Mouse (Mus musculus): Measurements from ENCODE around the gene Glg1. TPM values are rescaled to one million over a fixed set of nuclear protein-coding genes. Genes with fewer than 3 reads are reported as not detected.
"Not testable (repeated sequence)": the region's sequence is repeated elsewhere in the genome, so short reads cannot be mapped to it uniquely, and the experiment has no call there.

Gene Glg1
- polyA plus RNA-seq, 1 experiment from 2014 or later = 78.0 TPM

- not testable (repeated sequence) for H3K27me3 ChIP-seq; H3K4me3 ChIP-seq (replicated peaks); H3K9me3 ChIP-seq (replicated peaks); H3K9ac ChIP-seq; H3K36me3 ChIP-seq; ATAC-seq (replicated peaks; ENCODE audit: low FRiP score); H3K4me1 ChIP-seq; H3K27ac ChIP-seq; H3K4me2 ChIP-seq
- WGBS = 93% methylated on average over 1 of the region's 1 CpGs
Measured at GRCm38 (mm10) chr8:111246864-111247263, 12.2 kb downstream of the Glg1 start.

GRCm38 (mm10) chr8:111246287-111246830, 12.7 kb downstream of the Glg1 start:
- H3K36me3 ChIP-seq = no peaks in the 10 kb centered on the region
- no peak overlapping the region for H3K9ac ChIP-seq
- no peak for ATAC-seq (replicated peaks; ENCODE audit: low FRiP score)
- H3K4me1 ChIP-seq = peaks cover 8% of the 10 kb centered on the region; the same call in 1 of the 2 replicates
- no peak overlapping the region for H3K4me3 ChIP-seq (replicated peaks)
- whole genome bisulfite sequencing = 69% methylated on average over 4 of the region's 4 CpGs
- no peaks in the 10 kb centered on the region for H3K9me3 ChIP-seq (replicated peaks)
- no peak overlapping the region for H3K4me2 ChIP-seq
- no peaks in the 10 kb centered on the region for H3K27me3 ChIP-seq
- no peak overlapping the region for H3K27ac ChIP-seq

- no peaks in the 10 kb centered on the region for H3K9me3 ChIP-seq (replicated peaks)
- H3K9ac ChIP-seq = no peak overlapping the region
- no peaks in the 10 kb centered on the region for H3K4me1 ChIP-seq
- no peaks in the 10 kb centered on the region for H3K36me3 ChIP-seq
- H3K27me3 ChIP-seq = no peaks in the 10 kb centered on the region
- WGBS = 85% methylated on average over 3 of the region's 3 CpGs
- no peak overlapping the region for H3K4me3 ChIP-seq (replicated peaks)
- no peak overlapping the region for H3K27ac ChIP-seq
- no peak overlapping the region for H3K4me2 ChIP-seq
- ATAC-seq (replicated peaks; ENCODE audit: low FRiP score) = no peak
Measured at GRCm38 (mm10) chr8:111237301-111237700, 21.7 kb downstream of the Glg1 start.

GRCm38 (mm10) chr8:111233730-111234129, 25.3 kb downstream of the Glg1 start:
- WGBS = 94% methylated on average over 2 of the region's 2 CpGs
- no peak overlapping the region for H3K27ac ChIP-seq
- H3K27me3 ChIP-seq = no peaks in the 10 kb centered on the region
- no peaks in the 10 kb centered on the region for H3K9me3 ChIP-seq (replicated peaks)
- no peak for ATAC-seq (replicated peaks; ENCODE audit: low FRiP score)
- H3K36me3 ChIP-seq = no peaks in the 10 kb centered on the region
- H3K4me1 ChIP-seq = no peaks in the 10 kb centered on the region
- no peak overlapping the region for H3K4me2 ChIP-seq
- H3K4me3 ChIP-seq (replicated peaks) = no peak overlapping the region
- H3K9ac ChIP-seq = no peak overlapping the region

- WGBS = 60% methylated on average over 5 of the region's 5 CpGs
- ATAC-seq (replicated peaks; ENCODE audit: low FRiP score) = no peak
- Histone ChIP-seq H3K9ac (no peak overlapping the region), H3K4me2 (no peak overlapping the region), H3K4me3 (replicated peaks) (no peak overlapping the region), H3K9me3 (replicated peaks) (no peaks in the 10 kb centered on the region), H3K4me1 (no peaks in the 10 kb centered on the region), H3K27ac (no peak overlapping the region), H3K36me3 (no peaks in the 10 kb centered on the region), H3K27me3 (no peaks in the 10 kb centered on the region)
Measured at GRCm38 (mm10) chr8:111224153-111224552, 34.9 kb downstream of the Glg1 start.

GRCm38 (mm10) chr8:111218107-111218506, 40.9 kb downstream of the Glg1 start:
- no peaks in the 10 kb centered on the region for H3K36me3 ChIP-seq
- H3K9ac ChIP-seq = no peak overlapping the region
- H3K27me3 ChIP-seq = no peaks in the 10 kb centered on the region
- no peak overlapping the region for H3K4me3 ChIP-seq (replicated peaks)
- WGBS = 73% methylated on average over 3 of the region's 3 CpGs
- no peak for ATAC-seq (replicated peaks; ENCODE audit: low FRiP score)
- H3K27ac ChIP-seq = no peak overlapping the region
- no peak overlapping the region for H3K4me2 ChIP-seq
- no peaks in the 10 kb centered on the region for H3K4me1 ChIP-seq
- no peaks in the 10 kb centered on the region for H3K9me3 ChIP-seq (replicated peaks)

- H3K27me3 ChIP-seq = no peaks in the 10 kb centered on the region
- WGBS = 86% methylated on average over 5 of the region's 5 CpGs
- H3K4me2 ChIP-seq = no peak overlapping the region
- no peak overlapping the region for H3K27ac ChIP-seq
- H3K4me1 ChIP-seq = 0 out of 2 replicates have a peak, but pooled peaks cover 2% of the 10 kb centered on the region
- ATAC-seq (replicated peaks; ENCODE audit: low FRiP score) = no peak
- H3K9me3 ChIP-seq (replicated peaks) = no peaks in the 10 kb centered on the region
- no peak overlapping the region for H3K9ac ChIP-seq
- H3K4me3 ChIP-seq (replicated peaks) = no peak overlapping the region
- no peaks in the 10 kb centered on the region for H3K36me3 ChIP-seq
Measured at GRCm38 (mm10) chr8:111213406-111213805, 45.6 kb downstream of the Glg1 start.

- no peaks in the 10 kb centered on the region for H3K36me3 ChIP-seq
- H3K27ac ChIP-seq = no peak overlapping the region
- H3K4me2 ChIP-seq = no peak overlapping the region
- ATAC-seq (replicated peaks; ENCODE audit: low FRiP score) = no peak
- 87% methylated on average over 2 of the region's 2 CpGs for WGBS
- H3K4me3 ChIP-seq (replicated peaks) = no peak overlapping the region
- peaks cover 7% of the 10 kb centered on the region; the same call in 1 of the 2 replicates for H3K4me1 ChIP-seq
- no peaks in the 10 kb centered on the region for H3K9me3 ChIP-seq (replicated peaks)
- no peaks in the 10 kb centered on the region for H3K27me3 ChIP-seq
- no peak overlapping the region for H3K9ac ChIP-seq
Measured at GRCm38 (mm10) chr8:111211180-111211579, 47.8 kb downstream of the Glg1 start.

GRCm38 (mm10) chr8:111209874-111210273, 49.1 kb downstream of the Glg1 start:
- Histone ChIP-seq H3K4me1 (peaks cover 7% of the 10 kb centered on the region; the same call in 1 of the 2 replicates), H3K9me3 (replicated peaks) (no peaks in the 10 kb centered on the region), H3K4me3 (replicated peaks) (no peak overlapping the region), H3K27ac (no peak overlapping the region), H3K36me3 (no peaks in the 10 kb centered on the region), H3K27me3 (no peaks in the 10 kb centered on the region), H3K9ac (no peak overlapping the region), H3K4me2 (no peak overlapping the region)
- no peak for ATAC-seq (replicated peaks; ENCODE audit: low FRiP score)

GRCm38 (mm10) chr8:111206321-111206720, 52.7 kb downstream of the Glg1 start:
- H3K9ac ChIP-seq = no peak overlapping the region
- no peak for ATAC-seq (replicated peaks; ENCODE audit: low FRiP score)
- no peaks in the 10 kb centered on the region for H3K9me3 ChIP-seq (replicated peaks)
- WGBS = 83% methylated on average over 6 of the region's 6 CpGs
- H3K36me3 ChIP-seq = no peaks in the 10 kb centered on the region
- H3K4me1 ChIP-seq = peaks cover 7% of the 10 kb centered on the region; the same call in 1 of the 2 replicates
- no peak overlapping the region for H3K4me3 ChIP-seq (replicated peaks)
- no peak overlapping the region for H3K4me2 ChIP-seq
- H3K27me3 ChIP-seq = no peaks in the 10 kb centered on the region
- H3K27ac ChIP-seq = no peak overlapping the region

- no peak for ATAC-seq (replicated peaks; ENCODE audit: low FRiP score)
- Histone ChIP-seq H3K27ac (no peak overlapping the region), H3K9ac (no peak overlapping the region), H3K36me3 (peaks cover 2% of the 10 kb centered on the region; the same call in 1 of the 2 replicates), H3K27me3 (no peaks in the 10 kb centered on the region), H3K4me3 (replicated peaks) (no peak overlapping the region), H3K9me3 (replicated peaks) (no peaks in the 10 kb centered on the region), H3K4me1 (peaks cover 7% of the 10 kb centered on the region; the same call in 1 of the 2 replicates), H3K4me2 (no peak overlapping the region)
- 88% methylated on average over 6 of the region's 6 CpGs for WGBS
Measured at GRCm38 (mm10) chr8:111205033-111205432, 54.0 kb downstream of the Glg1 start.

GRCm38 (mm10) chr8:111203341-111203740, 55.7 kb downstream of the Glg1 start:
- no peaks in the 10 kb centered on the region for H3K9me3 ChIP-seq (replicated peaks)
- H3K36me3 ChIP-seq = peaks cover 17% of the 10 kb centered on the region
- no peak overlapping the region for H3K27ac ChIP-seq
- ATAC-seq (replicated peaks; ENCODE audit: low FRiP score) = no peak
- H3K4me1 ChIP-seq = peaks cover 4% of the 10 kb centered on the region; the same call in 1 of the 2 replicates
- H3K4me2 ChIP-seq = no peak overlapping the region
- H3K27me3 ChIP-seq = no peaks in the 10 kb centered on the region
- no peak overlapping the region for H3K4me3 ChIP-seq (replicated peaks)
- WGBS = 86% methylated on average over 2 of the region's 2 CpGs
- no peak overlapping the region for H3K9ac ChIP-seq

- peaks cover 66% of the 10 kb centered on the region for H3K36me3 ChIP-seq
- no peaks in the 10 kb centered on the region for H3K9me3 ChIP-seq (replicated peaks)
- H3K4me3 ChIP-seq (replicated peaks) = no peak overlapping the region
- no peaks in the 10 kb centered on the region for H3K27me3 ChIP-seq
- ATAC-seq (replicated peaks; ENCODE audit: low FRiP score) = no peak
- no peak overlapping the region for H3K27ac ChIP-seq
- no peak overlapping the region for H3K9ac ChIP-seq
- H3K4me2 ChIP-seq = no peak overlapping the region
- H3K4me1 ChIP-seq = no peaks in the 10 kb centered on the region
- WGBS = 94% methylated on average over 3 of the region's 3 CpGs
Measured at GRCm38 (mm10) chr8:111197966-111198365, 61.0 kb downstream of the Glg1 start.

All from kidney, embryonic 15.5 days (tissue).